Mouse (Mus musculus): ENCODE data around the gene Megf9. TPM values are rescaled to one million over a fixed set of nuclear protein-coding genes. Genes with fewer than 3 reads are reported as not detected.

The Megf9 gene
- polyA plus RNA-seq, 1 experiment = 7.0 TPM

DNA sequence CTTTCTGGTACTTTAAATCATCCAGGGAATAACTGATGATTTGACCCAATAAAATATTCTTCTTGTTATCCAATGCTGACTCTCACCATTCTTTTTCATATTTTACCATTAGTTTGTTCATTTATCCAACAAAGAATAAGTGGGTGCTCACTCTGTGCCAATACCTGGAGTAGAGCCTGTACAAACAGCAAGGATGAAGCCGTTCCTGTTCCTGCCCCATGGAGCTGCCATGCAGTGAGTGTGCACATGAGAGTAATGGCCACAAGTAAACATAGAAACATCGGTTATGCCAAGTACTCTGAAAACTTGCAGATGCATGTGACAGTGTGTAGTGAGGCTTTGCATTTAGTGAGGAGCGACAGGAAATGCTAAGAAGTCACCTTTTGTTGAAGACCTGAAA is 82.6 kb downstream of the Megf9 start:
- Histone ChIP-seq H3K4me3 (replicated peaks; ENCODE audit: control insufficient read depth, low read depth, low read length) (no peak overlapping the region), H3K4me1 (ENCODE audit: control insufficient read depth, insufficient read depth, low read length) (no peaks in the 10 kb centered on the region), H3K27ac (ENCODE audit: control insufficient read depth, insufficient read depth, low read depth, low read length, poor library complexity) (no peak overlapping the region)
- WGBS = 82% methylated on average over 3 of the region's 3 CpGs
- no peak for TF ChIP-seq POLR2A (IDR thresholded peaks at IDR 0.05; ENCODE audit: borderline replicate concordance, control insufficient read depth, low read depth, low read length)
- TF ChIP-seq CTCF (IDR thresholded peaks at IDR 0.05; ENCODE audit: control insufficient read depth, insufficient read depth, low read length) = no peak

DNA sequence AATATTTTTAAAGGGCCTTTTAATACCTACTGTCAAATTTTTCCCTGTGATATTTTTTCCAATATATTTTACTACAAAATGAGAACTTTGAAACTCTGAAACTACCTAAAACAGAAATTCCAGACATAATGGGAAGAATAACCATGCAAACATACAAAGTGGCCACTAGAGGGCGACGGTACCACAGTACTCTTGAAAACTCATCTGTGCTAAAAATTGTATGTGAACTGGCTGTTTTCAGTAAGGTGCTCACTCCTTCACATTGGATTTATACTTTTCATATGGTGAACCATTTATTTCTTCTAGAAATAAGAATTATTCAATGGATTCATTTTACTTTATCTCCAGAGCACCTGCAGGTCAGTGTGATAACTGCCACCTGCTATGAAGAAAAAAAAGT is 83.0 kb downstream of the Megf9 start:
- WGBS = 3% methylated on average over 2 of the region's 2 CpGs
- Histone ChIP-seq H3K4me3 (replicated peaks; ENCODE audit: control insufficient read depth, low read depth, low read length) (no peak overlapping the region), H3K27ac (ENCODE audit: control insufficient read depth, insufficient read depth, low read depth, low read length, poor library complexity) (no peak overlapping the region), H3K4me1 (ENCODE audit: control insufficient read depth, insufficient read depth, low read length) (no peaks in the 10 kb centered on the region)
- peak; percentile 22 for TF ChIP-seq CTCF (IDR thresholded peaks at IDR 0.05; ENCODE audit: control insufficient read depth, insufficient read depth, low read length)
- no peak for TF ChIP-seq POLR2A (IDR thresholded peaks at IDR 0.05; ENCODE audit: borderline replicate concordance, control insufficient read depth, low read depth, low read length)

DNA sequence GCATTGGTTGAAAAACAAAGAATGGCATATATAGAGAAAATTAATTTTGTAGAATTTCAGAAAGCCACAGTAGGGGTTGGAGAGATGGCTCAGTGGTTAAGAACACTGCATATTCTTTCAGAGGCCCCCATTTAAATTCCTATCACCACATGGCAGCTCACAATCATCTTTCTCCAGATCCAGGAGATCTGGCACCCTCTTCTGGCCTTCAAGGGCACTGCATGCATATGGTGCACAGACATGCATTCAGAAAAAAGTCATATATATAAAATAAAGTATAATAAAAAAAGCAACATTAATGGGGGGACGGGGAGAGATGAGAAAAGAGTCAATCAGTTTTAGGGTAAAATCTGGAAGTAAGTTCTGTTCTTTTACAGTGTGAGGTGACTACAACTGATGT is 85.1 kb downstream of the Megf9 start:
- Histone ChIP-seq H3K4me3 (replicated peaks; ENCODE audit: control insufficient read depth, low read depth, low read length) (no peak overlapping the region), H3K4me1 (ENCODE audit: control insufficient read depth, insufficient read depth, low read length) (no peaks in the 10 kb centered on the region), H3K27ac (ENCODE audit: control insufficient read depth, insufficient read depth, low read depth, low read length, poor library complexity) (no peak overlapping the region)
- TF ChIP-seq CTCF (IDR thresholded peaks at IDR 0.05; ENCODE audit: control insufficient read depth, insufficient read depth, low read length) (peak; percentile 31; the same call in 1 of the 2 replicates), POLR2A (IDR thresholded peaks at IDR 0.05; ENCODE audit: borderline replicate concordance, control insufficient read depth, low read depth, low read length) (no peak)
- 87% methylated on average over 1 of the region's 1 CpGs for WGBS

GRCm38 (mm10) chr4:70446774-70447173 is 88.0 kb downstream of the Megf9 start:
- 93% methylated on average over 3 of the region's 3 CpGs for WGBS
- TF ChIP-seq POLR2A (IDR thresholded peaks at IDR 0.05; ENCODE audit: borderline replicate concordance, control insufficient read depth, low read depth, low read length) (no peak), CTCF (IDR thresholded peaks at IDR 0.05; ENCODE audit: control insufficient read depth, insufficient read depth, low read length) (no peak)

DNA sequence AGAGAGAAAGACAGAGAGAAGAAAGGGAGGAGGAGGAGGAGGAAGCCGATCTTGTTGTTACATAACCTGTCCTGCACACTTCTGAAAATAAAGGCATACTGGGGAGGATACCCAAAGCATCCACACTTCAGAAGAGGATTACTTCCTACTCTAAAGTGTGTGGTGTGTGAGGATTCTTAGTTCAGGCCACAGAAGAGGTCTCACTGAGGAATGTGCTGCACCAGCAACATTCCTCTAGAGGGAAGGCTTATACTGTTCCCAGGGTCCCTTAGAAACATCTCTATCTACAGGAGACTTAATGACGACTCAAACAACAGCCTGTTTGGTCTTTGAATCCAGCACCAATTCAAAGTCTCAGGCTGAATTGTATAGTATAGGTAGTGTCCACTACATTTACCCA is 114.6 kb downstream of the Megf9 start:
- no peak overlapping the region for H3K4me3 ChIP-seq (replicated peaks; ENCODE audit: control insufficient read depth, low read depth, low read length)
- TF ChIP-seq POLR2A (IDR thresholded peaks at IDR 0.05; ENCODE audit: borderline replicate concordance, control insufficient read depth, low read depth, low read length) = no peak
- no peak for TF ChIP-seq CTCF (IDR thresholded peaks at IDR 0.05; ENCODE audit: control insufficient read depth, insufficient read depth, low read length)
- no peaks in the 10 kb centered on the region for H3K4me1 ChIP-seq (ENCODE audit: control insufficient read depth, insufficient read depth, low read length)
- 69% methylated on average over 2 of the region's 2 CpGs for WGBS
- no peak overlapping the region for H3K27ac ChIP-seq (ENCODE audit: control insufficient read depth, insufficient read depth, low read depth, low read length, poor library complexity)

More at GRCm38 (mm10) chr4:70446774-70447173, 88.0 kb downstream of the Megf9 start:
- Histone ChIP-seq H3K4me1 (ENCODE audit: control insufficient read depth, insufficient read depth, low read length) (no peaks in the 10 kb centered on the region), H3K4me3 (replicated peaks; ENCODE audit: control insufficient read depth, low read depth, low read length) (no peak overlapping the region), H3K27ac (ENCODE audit: control insufficient read depth, insufficient read depth, low read depth, low read length, poor library complexity) (no peak overlapping the region)

DNA sequence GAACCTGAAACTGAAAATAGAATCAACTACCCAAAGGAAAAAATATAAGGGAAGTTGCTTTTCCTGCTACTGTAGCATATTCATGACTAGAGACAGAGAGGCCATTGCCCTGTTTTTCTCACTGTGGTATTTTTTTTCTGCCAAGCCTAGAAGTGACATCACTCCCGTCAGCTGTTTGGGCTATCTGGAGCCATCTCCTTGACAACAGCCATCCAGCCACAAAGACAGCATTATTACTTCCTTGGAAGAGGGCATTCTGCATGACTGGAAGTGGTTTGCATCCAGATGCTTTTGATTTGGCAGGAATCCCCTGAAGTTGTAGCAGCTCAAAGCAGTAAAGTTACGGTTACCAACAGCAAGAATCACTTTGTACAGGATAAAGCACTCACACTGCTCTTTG is 122.7 kb downstream of the Megf9 start:
- H3K4me1 ChIP-seq (ENCODE audit: control insufficient read depth, insufficient read depth, low read length) = peaks cover 2% of the 10 kb centered on the region; the same call in 1 of the 2 replicates
- no peak overlapping the region for H3K27ac ChIP-seq (ENCODE audit: control insufficient read depth, insufficient read depth, low read depth, low read length, poor library complexity)
- no peak overlapping the region for H3K4me3 ChIP-seq (replicated peaks; ENCODE audit: control insufficient read depth, low read depth, low read length)
- TF ChIP-seq POLR2A (IDR thresholded peaks at IDR 0.05; ENCODE audit: borderline replicate concordance, control insufficient read depth, low read depth, low read length) (no peak), CTCF (IDR thresholded peaks at IDR 0.05; ENCODE audit: control insufficient read depth, insufficient read depth, low read length) (no peak)
- WGBS = 65% methylated on average over 2 of the region's 2 CpGs

DNA sequence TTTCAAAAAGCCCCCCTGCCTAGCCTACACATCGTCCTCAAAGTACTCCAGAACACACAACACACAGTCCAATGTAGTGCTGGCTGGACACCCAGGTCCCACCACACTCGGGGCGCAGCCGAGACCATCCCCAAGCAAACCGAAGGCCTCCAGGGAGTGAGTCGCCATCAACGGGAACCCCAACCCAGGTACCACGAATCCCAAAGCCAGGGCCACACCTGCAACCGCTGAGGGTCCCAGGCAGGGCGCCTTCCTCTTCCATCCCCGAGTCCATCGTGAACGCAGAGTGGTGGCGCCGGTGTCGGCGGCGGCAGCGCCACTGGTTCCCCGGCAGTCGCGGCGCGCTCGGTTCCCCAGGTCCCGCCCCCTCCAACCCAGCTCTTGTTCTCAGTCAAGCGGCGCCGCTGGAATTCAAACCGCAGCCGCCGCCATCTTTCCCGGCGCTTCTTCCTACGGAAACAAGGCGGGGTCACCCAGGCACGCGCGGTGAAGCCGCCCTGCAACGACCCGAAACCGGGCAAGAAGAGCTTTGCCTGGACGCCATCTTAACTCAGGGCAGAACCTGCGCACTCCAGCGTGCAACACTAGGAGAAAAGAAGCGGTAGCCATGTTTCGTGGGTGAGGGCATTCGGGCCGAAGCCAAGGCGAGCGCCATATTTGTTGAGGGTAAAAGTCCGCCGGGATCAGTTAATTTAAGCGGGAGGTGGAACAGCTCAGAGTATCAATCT is 124.6 kb downstream of the Megf9 start, which contains the start of gene Cdk5rap2:
TSS of gene Cdk5rap2 (minus strand) at position 450 of the 728 bp plus-strand sequence.
- TF ChIP-seq POLR2A (IDR thresholded peaks at IDR 0.05; ENCODE audit: borderline replicate concordance, control insufficient read depth, low read depth, low read length) (no peak; the same call in 1 of the 2 replicates), CTCF (IDR thresholded peaks at IDR 0.05; ENCODE audit: control insufficient read depth, insufficient read depth, low read length) (no peak)
- Histone ChIP-seq H3K27ac (ENCODE audit: control insufficient read depth, insufficient read depth, low read depth, low read length, poor library complexity) (peak within 1 kb of the TSS; percentile 24; the same call in 1 of the 2 replicates), H3K4me3 (replicated peaks; ENCODE audit: control insufficient read depth, low read depth, low read length) (peak within 1 kb of the TSS; percentile 81), H3K4me1 (ENCODE audit: control insufficient read depth, insufficient read depth, low read length) (peaks cover 2% of the 10 kb centered on the region; the same call in 1 of the 2 replicates)
- WGBS = under 1% methylated on average over 55 of the region's 55 CpGs

GRCm38 (mm10) chr4:70409456-70409855 is 125.3 kb downstream of the Megf9 start:
- 40% methylated on average over 9 of the region's 9 CpGs for WGBS
- TF ChIP-seq POLR2A (IDR thresholded peaks at IDR 0.05; ENCODE audit: borderline replicate concordance, control insufficient read depth, low read depth, low read length) (no peak), CTCF (IDR thresholded peaks at IDR 0.05; ENCODE audit: control insufficient read depth, insufficient read depth, low read length) (no peak)
- peaks cover 2% of the 10 kb centered on the region; the same call in 1 of the 2 replicates for H3K4me1 ChIP-seq (ENCODE audit: control insufficient read depth, insufficient read depth, low read length)
- H3K27ac ChIP-seq (ENCODE audit: control insufficient read depth, insufficient read depth, low read depth, low read length, poor library complexity) = no peak overlapping the region
- peak overlapping the region; percentile 81 for H3K4me3 ChIP-seq (replicated peaks; ENCODE audit: control insufficient read depth, low read depth, low read length)
